Mouse (Mus musculus) forebrain, embryonic 16.5 days (tissue): Measurements from ENCODE around the gene Gtpbp4. TPM values are rescaled to one million over a fixed set of nuclear protein-coding genes. Genes with fewer than 3 reads are reported as not detected.

Experiments
- ATAC-seq: fragments of 200-750 bp; cut with Nextera tagmentation; 2 replicates; pipeline ENCODE4 v1.8.0; 2017; ENCODE audit warnings: mild to moderate bottlenecking, moderate library complexity
- H3K27ac ChIP-seq: fragments of 300-500 bp; sonication (generic); 2 replicates; pipeline ENCODE4 v1.5.1; 2014; ENCODE audit warnings: low read length, control low read depth
- H3K27me3 ChIP-seq: fragments of 300-500 bp; sonication (generic); replicated peaks from 2 replicates; pipeline ENCODE4 v1.6.1; 2014; ENCODE audit warnings: low read length; ENCODE audit not compliant: control insufficient read depth, insufficient read depth
- H3K36me3 ChIP-seq: fragments of 300-500 bp; sonication (generic); 2 replicates; pipeline ENCODE4 v1.6.1; 2014; ENCODE audit not compliant: control insufficient read depth, insufficient read depth
- H3K4me1 ChIP-seq: fragments of 300-500 bp; sonication (generic); replicated peaks from 2 replicates; pipeline ENCODE4 v1.6.1; 2014; ENCODE audit warnings: low read length; ENCODE audit not compliant: control insufficient read depth, insufficient read depth
- H3K4me2 ChIP-seq: fragments of 300-500 bp; sonication (generic); 2 replicates; pipeline ENCODE4 v1.6.1; 2014; ENCODE audit warnings: mild to moderate bottlenecking, low read length, control low read depth
- H3K4me3 ChIP-seq: fragments of 300-500 bp; sonication (generic); replicated peaks from 2 replicates; pipeline ENCODE4 v1.5.1; 2014; ENCODE audit warnings: mild to moderate bottlenecking, low read length, control low read depth
- H3K9ac ChIP-seq: fragments of 300-500 bp; sonication (generic); replicated peaks from 2 replicates; pipeline ENCODE4 v1.6.1; 2014; ENCODE audit warnings: low read depth, low read length, control low read depth
- H3K9me3 ChIP-seq: fragments of 300-500 bp; sonication (generic); 2 replicates; pipeline ENCODE4 v1.6.1; 2016; ENCODE audit warnings: low read length; ENCODE audit not compliant: control insufficient read depth
- WGBS: fragments of 180-500 bp; shearing (Covaris S2); extraction: QIAGEN DNeasy Blood & Tissue Kit; methylation state at CpG from one replicate; pipeline ENCODE4 v1.1.7; 2014; 5-methylcytosine and 5-hydroxymethylcytosine counted together
- polyA plus RNA-seq: library from polyadenylated mRNA; unstranded; fragments of >200 nt; fragmentation: Nextera tagmentation; extraction: Ambion mirVana; gene quantifications from 2 replicates; pipeline ENCODE4 v1.2.1, GENCODE M21; 2015

Gene Gtpbp4
- 75.4 and 78.4 TPM in 2 replicates for polyA plus RNA-seq

GRCm38 (mm10) chr13:8995990-8996786, at the start of gene Gtpbp4:
TSS of gene Gtpbp4 (minus strand) at chr13:8996083.
- Histone ChIP-seq H3K27ac (peak within 1 kb of the TSS; percentile 74), H3K4me2 (peak within 1 kb of the TSS; percentile 76), H3K9ac (peak within 1 kb of the TSS; percentile 85), H3K27me3 (no peaks in the 10 kb centered on the region), H3K36me3 (no peaks in the 10 kb centered on the region), H3K4me3 (peak within 1 kb of the TSS; percentile 55), H3K4me1 (peaks cover 14% of the 10 kb centered on the region), H3K9me3 (no peaks in the 10 kb centered on the region)
- ATAC-seq, result peak; percentile 99
- WGBS, result under 1% methylated on average over 51 of the region's 51 CpGs

- no peak overlapping the region for H3K4me3 ChIP-seq
- WGBS, result 98% methylated on average over 1 of the region's 1 CpGs
- H3K36me3 ChIP-seq, result no peaks in the 10 kb centered on the region
- no peaks in the 10 kb centered on the region for H3K27me3 ChIP-seq
- no peak overlapping the region for H3K9ac ChIP-seq
- no peak for ATAC-seq
- H3K4me1 ChIP-seq, result no peaks in the 10 kb centered on the region
- H3K9me3 ChIP-seq, result no peaks in the 10 kb centered on the region
- H3K27ac ChIP-seq, result no peak overlapping the region
- H3K4me2 ChIP-seq, result no peak overlapping the region
These were observed 48.8 kb upstream of the Gtpbp4 start for GRCm38 (mm10) chr13:9044731-9045130.

DNA sequence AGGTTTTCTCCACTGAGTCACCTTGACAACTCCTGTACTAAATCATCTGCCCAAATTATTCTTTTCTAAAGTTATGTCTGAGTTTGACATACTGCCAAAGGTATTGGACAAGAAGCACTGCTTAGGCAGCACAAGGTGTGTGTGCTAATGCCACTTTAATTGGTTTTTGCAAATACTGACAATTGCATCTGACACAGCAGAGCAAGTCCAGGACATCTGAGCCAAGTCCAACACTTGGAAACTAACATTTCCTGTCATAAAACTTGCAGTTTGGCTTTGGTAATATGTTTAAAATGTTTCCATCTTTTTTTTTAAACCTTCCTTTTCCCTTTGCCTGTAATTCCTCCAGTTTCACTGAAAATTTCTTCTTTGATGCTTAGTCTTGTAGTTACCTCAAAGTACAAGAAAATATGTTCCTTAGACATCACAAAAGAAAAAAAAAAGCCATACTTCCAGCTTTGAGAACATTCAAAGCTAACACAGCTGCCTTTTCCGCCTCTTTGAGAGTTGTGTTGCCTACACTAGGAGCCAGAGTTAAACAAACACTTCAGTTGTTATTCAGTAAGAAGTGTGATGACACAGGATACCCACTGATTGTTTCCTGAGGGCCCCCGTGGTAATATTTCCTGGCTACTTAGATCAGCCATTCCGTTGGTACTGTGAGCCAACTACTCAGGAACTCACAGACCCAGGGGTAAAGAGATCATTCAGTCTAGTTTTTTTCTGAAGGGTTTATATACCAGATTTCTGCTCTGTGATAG, 47.6 kb upstream of the Gtpbp4 start:
- Histone ChIP-seq H3K4me1 (no peaks in the 10 kb centered on the region), H3K9me3 (no peaks in the 10 kb centered on the region), H3K27me3 (no peaks in the 10 kb centered on the region), H3K36me3 (no peaks in the 10 kb centered on the region), H3K9ac (no peak overlapping the region), H3K27ac (no peak overlapping the region), H3K4me3 (no peak overlapping the region), H3K4me2 (no peak overlapping the region)
- ATAC-seq, result no peak
- 70% methylated on average over 3 of the region's 3 CpGs for WGBS

- Histone ChIP-seq H3K4me1 (no peaks in the 10 kb centered on the region), H3K27me3 (no peaks in the 10 kb centered on the region), H3K4me3 (no peak overlapping the region), H3K27ac (no peak overlapping the region), H3K4me2 (no peak overlapping the region), H3K9me3 (no peaks in the 10 kb centered on the region), H3K9ac (no peak overlapping the region), H3K36me3 (no peaks in the 10 kb centered on the region)
- ATAC-seq, result no peak
- WGBS, result no CpG with 5 or more reads among the region's 1 CpGs
These were observed 44.7 kb upstream of the Gtpbp4 start for GRCm38 (mm10) chr13:9040626-9041025.

- 83% methylated on average over 8 of the region's 8 CpGs for WGBS
These were observed 36.2 kb upstream of the Gtpbp4 start for GRCm38 (mm10) chr13:9031996-9032661.

DNA sequence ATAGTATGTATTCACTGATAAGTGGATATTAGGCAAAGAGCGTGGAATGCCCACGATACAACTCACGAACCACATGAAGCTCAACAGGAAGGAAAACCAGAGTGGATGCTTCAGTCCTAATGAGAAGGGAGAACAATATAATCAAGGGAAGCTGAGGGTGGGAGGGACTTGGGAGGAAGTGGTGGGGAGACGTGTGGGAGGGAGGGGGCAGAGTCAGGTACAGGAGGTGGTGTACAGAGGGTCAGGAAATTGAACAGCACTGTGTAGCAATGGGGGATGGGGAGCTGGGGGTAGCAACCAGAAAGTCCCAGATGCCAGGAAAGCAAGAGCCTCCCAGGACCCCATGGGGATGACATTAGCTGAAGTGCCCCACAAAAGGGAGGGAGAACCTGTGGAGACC, 34.5 kb upstream of the Gtpbp4 start:
- no peaks in the 10 kb centered on the region for H3K4me1 ChIP-seq
- no peak overlapping the region for H3K4me3 ChIP-seq
- no peak overlapping the region for H3K27ac ChIP-seq
- H3K9me3 ChIP-seq, result no peaks in the 10 kb centered on the region
- H3K27me3 ChIP-seq, result no peaks in the 10 kb centered on the region
- ATAC-seq, result no peak
- no peaks in the 10 kb centered on the region for H3K36me3 ChIP-seq
- WGBS, result 87% methylated on average over 4 of the region's 4 CpGs
- H3K4me2 ChIP-seq, result no peak overlapping the region
- H3K9ac ChIP-seq, result no peak overlapping the region

More at GRCm38 (mm10) chr13:9031996-9032661, 36.2 kb upstream of the Gtpbp4 start:
- H3K4me1 ChIP-seq, result no peaks in the 10 kb centered on the region
- no peak for ATAC-seq
- H3K27me3 ChIP-seq, result no peaks in the 10 kb centered on the region
- H3K36me3 ChIP-seq, result no peaks in the 10 kb centered on the region
- H3K4me2 ChIP-seq, result no peak overlapping the region
- no peak overlapping the region for H3K4me3 ChIP-seq
- H3K27ac ChIP-seq, result no peak overlapping the region
- no peaks in the 10 kb centered on the region for H3K9me3 ChIP-seq
- no peak overlapping the region for H3K9ac ChIP-seq

DNA sequence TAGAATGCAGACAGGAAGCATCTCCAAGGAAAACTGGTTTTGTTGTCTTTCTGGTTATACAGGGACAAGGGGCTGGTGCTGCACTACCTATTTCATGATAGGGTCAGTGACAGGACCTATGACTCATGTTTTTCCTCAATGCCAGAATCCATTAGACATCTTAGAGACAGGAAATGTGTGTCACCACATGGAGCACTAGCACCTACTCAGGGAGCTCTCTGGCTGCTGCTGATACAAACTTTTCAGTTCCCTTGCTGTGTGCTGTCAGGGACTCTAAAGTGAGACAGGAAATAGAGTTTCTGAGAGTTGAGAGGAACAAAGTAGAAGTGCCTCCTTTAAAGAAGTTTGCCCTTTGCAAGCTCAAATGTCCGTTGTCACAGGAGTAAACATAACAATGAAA, 31.4 kb upstream of the Gtpbp4 start:
- ATAC-seq, result no peak
- Histone ChIP-seq H3K4me2 (no peak overlapping the region), H3K27ac (no peak overlapping the region)

DNA sequence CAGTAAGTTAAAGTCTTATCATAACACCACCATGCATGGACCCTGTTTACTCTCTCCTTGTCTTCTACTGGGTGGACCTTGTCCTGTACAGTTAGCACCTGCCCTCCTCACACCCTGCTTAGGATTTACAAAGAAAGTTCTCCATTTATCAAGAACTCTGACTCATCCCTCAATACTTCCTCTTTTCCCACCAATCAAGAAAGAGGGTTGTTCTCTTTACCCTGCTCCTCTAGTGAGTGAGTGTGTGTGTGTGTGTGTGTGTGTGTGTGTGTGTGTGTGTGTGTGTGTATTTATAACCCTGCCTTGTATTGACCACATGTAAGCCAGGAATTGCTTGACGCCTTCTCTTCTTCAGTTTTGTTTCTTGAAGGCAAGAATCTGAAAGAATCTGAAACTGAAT, 26.7 kb upstream of the Gtpbp4 start:
- Histone ChIP-seq H3K36me3 (no peaks in the 10 kb centered on the region), H3K4me1 (no peaks in the 10 kb centered on the region), H3K4me3 (no peak overlapping the region), H3K9me3 (no peaks in the 10 kb centered on the region), H3K27ac (no peak overlapping the region), H3K4me2 (no peak overlapping the region), H3K27me3 (no peaks in the 10 kb centered on the region), H3K9ac (no peak overlapping the region)
- ATAC-seq, result no peak
- 71% methylated on average over 1 of the region's 1 CpGs for WGBS

More for the DNA sequence above, 31.4 kb upstream of the Gtpbp4 start:
- WGBS, result 64% methylated on average over 1 of the region's 1 CpGs
- no peak overlapping the region for H3K9ac ChIP-seq
- H3K27me3 ChIP-seq, result no peaks in the 10 kb centered on the region
- H3K4me3 ChIP-seq, result no peak overlapping the region
- no peaks in the 10 kb centered on the region for H3K36me3 ChIP-seq
- H3K4me1 ChIP-seq, result no peaks in the 10 kb centered on the region
- no peaks in the 10 kb centered on the region for H3K9me3 ChIP-seq

DNA sequence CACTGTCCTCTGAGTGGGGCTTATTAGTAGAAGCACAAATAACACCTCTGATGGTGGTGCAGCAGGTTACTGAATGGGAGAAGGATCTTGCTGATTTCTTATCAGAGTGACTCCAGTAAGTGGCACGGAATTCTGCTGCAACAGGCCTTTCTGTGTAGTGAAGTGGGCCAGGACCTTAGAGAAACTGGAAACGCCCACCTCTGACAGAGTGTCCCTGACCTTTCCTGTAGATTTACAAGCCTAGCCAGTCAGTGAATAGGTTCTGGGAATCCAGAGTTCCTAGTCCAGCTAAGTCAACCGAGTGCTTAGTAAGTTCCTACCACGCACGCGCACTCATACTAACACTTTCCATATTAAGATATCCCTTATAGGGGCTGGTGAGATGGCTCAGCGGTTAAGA, 25.7 kb upstream of the Gtpbp4 start:
- ATAC-seq, result no peak
- 86% methylated on average over 7 of the region's 7 CpGs for WGBS
- H3K27ac ChIP-seq, result no peak overlapping the region
- H3K9me3 ChIP-seq, result no peaks in the 10 kb centered on the region
- H3K4me1 ChIP-seq, result no peaks in the 10 kb centered on the region
- no peak overlapping the region for H3K9ac ChIP-seq
- H3K27me3 ChIP-seq, result no peaks in the 10 kb centered on the region
- H3K36me3 ChIP-seq, result no peaks in the 10 kb centered on the region
- no peak overlapping the region for H3K4me2 ChIP-seq
- H3K4me3 ChIP-seq, result no peak overlapping the region
